Mouse (Mus musculus): ENCODE results near the gene Hexdc.

The Hexdc gene

GRCm38 (mm10) chr11:121204161-121205006, at the start of gene Hexdc, which contains the start of gene Ogfod3:
Gene Hexdc (plus strand): TSS chr11:121204433.
Gene Ogfod3 (minus strand): TSS chr11:121204711.
- DNase-seq: peak; percentile 95

GRCm38 (mm10) chr11:121156411-121156891, 47.8 kb upstream of the Hexdc start:
- peak; percentile 55 for DNase-seq

- DNase-seq: no peak
Observed at GRCm38 (mm10) chr11:121159971-121160370, 44.3 kb upstream of the Hexdc start, which contains the start of gene Uts2r. Gene Uts2r (plus strand): TSS chr11:121160271.

- DNase-seq: no peak
Observed at GRCm38 (mm10) chr11:121160636-121161346, 43.4 kb upstream of the Hexdc start.

GRCm38 (mm10) chr11:121163751-121164150, 40.5 kb upstream of the Hexdc start:
- no peak for DNase-seq

- DNase-seq: no peak
Observed at GRCm38 (mm10) chr11:121173203-121173602, 31.0 kb upstream of the Hexdc start.

- no peak for DNase-seq
Observed at GRCm38 (mm10) chr11:121174234-121174633, 30.0 kb upstream of the Hexdc start.

- DNase-seq: peak; percentile 51
Observed at GRCm38 (mm10) chr11:121176285-121177270, 27.7 kb upstream of the Hexdc start.

GRCm38 (mm10) chr11:121189681-121190080, 14.6 kb upstream of the Hexdc start:
- peak; percentile 74 for DNase-seq

- DNase-seq: no peak
Observed at GRCm38 (mm10) chr11:121192742-121193141, 11.5 kb upstream of the Hexdc start.

- DNase-seq: no peak
Observed at GRCm38 (mm10) chr11:121193415-121193814, 10.8 kb upstream of the Hexdc start.

- DNase-seq: no peak
Observed at GRCm38 (mm10) chr11:121198622-121199021, 5.6 kb upstream of the Hexdc start.

- DNase-seq: no peak
Observed at GRCm38 (mm10) chr11:121199851-121200250, 4.4 kb upstream of the Hexdc start.

GRCm38 (mm10) chr11:121200781-121201180, 3.5 kb upstream of the Hexdc start:
- DNase-seq: no peak

- peak; percentile 53 for DNase-seq
Observed at GRCm38 (mm10) chr11:121201436-121202198, 2.6 kb upstream of the Hexdc start.

- DNase-seq: no peak
Observed at GRCm38 (mm10) chr11:121203859-121204160, 423 bp upstream of the Hexdc start.

- DNase-seq: no peak
Observed at GRCm38 (mm10) chr11:121216831-121217230, 12.6 kb downstream of the Hexdc start.

- DNase-seq: no peak
Observed at GRCm38 (mm10) chr11:121219776-121220175, 15.5 kb downstream of the Hexdc start.

- DNase-seq: peak; percentile 28
Observed at GRCm38 (mm10) chr11:121220771-121221170, 16.5 kb downstream of the Hexdc start.

GRCm38 (mm10) chr11:121221321-121222010, 17.2 kb downstream of the Hexdc start:
- DNase-seq: peak; percentile 75
